Mouse (Mus musculus) testis, adult 2 months (tissue): ENCODE measurements around the gene Kmt2d.

ENCODE experiments used
- CTCF ChIP-seq: fragments of 200-500 bp; IDR thresholded peaks from 2 replicates; pipeline ENCODE4 v1.5.1; 2012; ENCODE audit warnings: low read depth, mild to moderate bottlenecking, inconsistent platforms, low read length, moderate library complexity; ENCODE audit not compliant: control insufficient read depth, insufficient read depth, insufficient replicate concordance
- POLR2A ChIP-seq: fragments of 200-500 bp; IDR thresholded peaks from 2 replicates; pipeline ENCODE4 v1.6.1; 2012; ENCODE audit warnings: low read depth, mild to moderate bottlenecking, inconsistent platforms, low read length, moderate library complexity; ENCODE audit not compliant: control insufficient read depth

DNA sequence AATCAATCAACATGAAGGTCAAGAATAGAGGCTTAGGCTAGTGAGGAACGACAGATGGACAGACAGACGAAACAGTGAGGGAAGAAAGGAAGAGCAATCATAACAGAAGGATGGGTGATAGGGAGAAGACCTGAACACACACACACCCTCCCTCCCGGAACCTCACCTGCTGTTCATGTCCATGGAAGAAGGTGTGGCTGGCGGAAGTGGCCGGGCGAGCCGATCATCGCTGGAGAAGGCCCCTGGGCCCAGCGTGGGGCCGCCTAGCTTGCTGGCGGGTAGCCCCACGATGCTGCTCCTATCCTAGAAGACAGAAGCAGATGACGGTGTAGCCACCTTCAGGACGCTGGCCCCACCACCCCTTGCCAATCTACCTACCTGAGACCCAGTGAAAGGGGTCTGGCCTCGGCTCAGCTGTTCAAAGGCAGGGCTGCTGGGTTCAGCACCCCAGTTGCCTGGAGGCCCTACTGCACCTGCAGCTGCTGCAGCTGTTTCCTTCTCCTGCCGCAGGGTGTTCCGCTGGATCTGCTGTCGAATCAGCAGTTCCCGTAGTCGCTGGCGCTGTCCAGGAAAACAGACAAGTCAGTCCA is 19.7 kb downstream of the Kmt2d start:
- TF ChIP-seq POLR2A (no peak), CTCF (no peak)
